In the genomic region with DNA sequence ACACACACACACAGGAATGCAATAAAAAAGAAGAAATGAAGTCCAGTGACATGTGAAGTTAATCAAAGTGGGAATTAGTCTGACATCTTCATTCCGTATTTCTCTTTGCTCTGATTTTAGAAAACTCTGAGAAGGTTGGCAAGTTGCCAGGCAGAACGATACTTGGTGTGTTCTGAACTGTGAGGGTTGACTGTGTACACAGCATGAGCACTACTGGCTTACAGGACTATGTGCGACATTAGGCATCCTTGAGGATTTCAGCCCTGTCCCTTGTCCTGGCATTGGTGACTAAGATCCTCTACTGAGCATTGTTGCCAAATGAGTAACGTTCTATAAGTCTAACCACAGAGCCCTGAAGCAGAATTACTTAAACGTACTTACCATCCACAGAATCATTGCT, we compare ENCODE assay signal across 16 mouse cellular contexts.
DNase-seq lines count a peak whose midpoint lies in the region; ATAC-seq and TF ChIP-seq lines count a peak whose summit lies in the region.
"Had no signal": no experiment of that assay in that cellular context is flagged by ENCODE, and none has a peak within 500 bp of the region (broad histone marks: within the 10 kb centered on the region; RNA-seq: fewer than 3 reads in every experiment).

No protein-coding gene starts in this region.

- H3K27me3 ChIP-seq in hindbrain, postnatal 0 days (ENCODE audit: insufficient read depth, low read length) = no peaks in the 10 kb centered on the region
- H3K27me3 ChIP-seq in hindbrain, embryonic 12.5 days = no peaks in the 10 kb centered on the region
- H3K27me3 ChIP-seq in midbrain, embryonic 14.5 days (ENCODE audit: control insufficient read depth, insufficient read depth, low read length) = no peaks in the 10 kb centered on the region
- H3K27me3 ChIP-seq in midbrain, embryonic 13.5 days = no peaks in the 10 kb centered on the region
- no peaks in the 10 kb centered on the region for H3K27me3 ChIP-seq in intestine, embryonic 16.5 days (replicated peaks; ENCODE audit: control insufficient read depth, insufficient read depth, low read length)

- no peaks in the 10 kb centered on the region for H3K36me3 ChIP-seq in hindbrain, postnatal 0 days (ENCODE audit: insufficient read depth, low read length)
- H3K36me3 ChIP-seq in hindbrain, embryonic 12.5 days = no peaks in the 10 kb centered on the region
- H3K36me3 ChIP-seq in midbrain, embryonic 14.5 days (ENCODE audit: control insufficient read depth, insufficient read depth, low read length) = no peaks in the 10 kb centered on the region
- H3K36me3 ChIP-seq in midbrain, embryonic 13.5 days = no peaks in the 10 kb centered on the region
- H3K36me3 ChIP-seq in intestine, embryonic 16.5 days (ENCODE audit: control insufficient read depth, insufficient read depth, low read length) = no peaks in the 10 kb centered on the region

- TF ChIP-seq CTCF in hindbrain, postnatal 0 days (IDR thresholded peaks at IDR 0.05; ENCODE audit: low read depth) = no peak

- no peak overlapping the region for H3K27ac ChIP-seq in hindbrain, postnatal 0 days
- no peak overlapping the region for H3K27ac ChIP-seq in hindbrain, embryonic 12.5 days
- H3K27ac ChIP-seq in midbrain, embryonic 14.5 days (replicated peaks; ENCODE audit: low read depth, low read length) = no peak overlapping the region
- H3K27ac ChIP-seq in midbrain, embryonic 13.5 days = no peak overlapping the region
- H3K27ac ChIP-seq in intestine, embryonic 16.5 days (ENCODE audit: low read length) = no peak overlapping the region
- H3K27ac ChIP-seq: gastrocnemius, adult 2 months had no signal

- no peak overlapping the region for H3K4me3 ChIP-seq in hindbrain, postnatal 0 days (ENCODE audit: low read length)
- H3K4me3 ChIP-seq in hindbrain, embryonic 12.5 days = no peak overlapping the region
- H3K4me3 ChIP-seq in midbrain, embryonic 14.5 days (replicated peaks; ENCODE audit: low read depth, low read length) = no peak overlapping the region
- no peak overlapping the region for H3K4me3 ChIP-seq in midbrain, embryonic 13.5 days (replicated peaks)
- no peak overlapping the region for H3K4me3 ChIP-seq in intestine, embryonic 16.5 days (ENCODE audit: low read length)
- H3K4me3 ChIP-seq: erythroblast, embryonic 14.5 days; gastrocnemius, adult 2 months had no signal

- ATAC-seq in cerebellum, adult (ENCODE audit: insufficient number of reproducible peaks, low FRiP score, low TSS enrichment) = no peak
- no peak for ATAC-seq in hindbrain, postnatal 0 days
- ATAC-seq in hindbrain, embryonic 12.5 days (ENCODE audit: low FRiP score) = no peak
- no peak for ATAC-seq in midbrain, embryonic 14.5 days (ENCODE audit: low FRiP score, low TSS enrichment)
- ATAC-seq in midbrain, embryonic 13.5 days = no peak
- no peak for ATAC-seq in intestine, embryonic 16.5 days

- WGBS in hindbrain, postnatal 0 days = 29% methylated on average over 5 of the region's 5 CpGs
- 65% methylated on average over 5 of the region's 5 CpGs for WGBS in hindbrain, embryonic 12.5 days
- WGBS in midbrain, embryonic 14.5 days = 50% methylated on average over 5 of the region's 5 CpGs
- 66% methylated on average over 5 of the region's 5 CpGs for WGBS in midbrain, embryonic 13.5 days
- WGBS in intestine, embryonic 16.5 days = 42% methylated on average over 5 of the region's 5 CpGs

- peak; percentile 55 to 57 for DNase-seq in cerebellum, postnatal 10 days
- DNase-seq in hindbrain, postnatal 0 days (ENCODE audit: low spot score) = peak; percentile 46
- DNase-seq in midbrain, embryonic 14.5 days = peak; percentile 59
- peak; percentile 37 for DNase-seq in lung, postnatal 14 days
- DNase-seq: B cell, adult 2 months; cerebellum, postnatal 36 days; gastrocnemius, adult 2 months; kidney, adult 18-20 months; liver; thymus, adult 2 months had no signal

- no peak overlapping the region for H3K9ac ChIP-seq in hindbrain, postnatal 0 days (replicated peaks; ENCODE audit: low read length)
- no peak overlapping the region for H3K9ac ChIP-seq in hindbrain, embryonic 12.5 days
- no peak overlapping the region for H3K9ac ChIP-seq in midbrain, embryonic 14.5 days (replicated peaks; ENCODE audit: low read length)
- H3K9ac ChIP-seq in midbrain, embryonic 13.5 days (replicated peaks) = no peak overlapping the region
- no peak overlapping the region for H3K9ac ChIP-seq in intestine, embryonic 16.5 days (ENCODE audit: low read depth, low read length)

- H3K9me3 ChIP-seq in hindbrain, postnatal 0 days (ENCODE audit: low read length) = no peaks in the 10 kb centered on the region
- no peaks in the 10 kb centered on the region for H3K9me3 ChIP-seq in hindbrain, embryonic 12.5 days (replicated peaks)
- H3K9me3 ChIP-seq in midbrain, embryonic 14.5 days (ENCODE audit: control insufficient read depth, low read length) = no peaks in the 10 kb centered on the region
- no peaks in the 10 kb centered on the region for H3K9me3 ChIP-seq in midbrain, embryonic 13.5 days
- no peaks in the 10 kb centered on the region for H3K9me3 ChIP-seq in intestine, embryonic 16.5 days (ENCODE audit: control insufficient read depth, low read length)

- no peak overlapping the region for H3K4me2 ChIP-seq in hindbrain, postnatal 0 days (ENCODE audit: low read depth, low read length)
- H3K4me2 ChIP-seq in hindbrain, embryonic 12.5 days (replicated peaks) = no peak overlapping the region
- H3K4me2 ChIP-seq in midbrain, embryonic 14.5 days (ENCODE audit: low read length) = no peak overlapping the region
- H3K4me2 ChIP-seq in midbrain, embryonic 13.5 days (replicated peaks) = no peak overlapping the region
- H3K4me2 ChIP-seq in intestine, embryonic 16.5 days (ENCODE audit: low read depth, low read length) = no peak overlapping the region
- H3K4me2 ChIP-seq: midbrain, embryonic 11.5 days had no signal

- H3K4me1 ChIP-seq in hindbrain, postnatal 0 days (ENCODE audit: insufficient read depth, low read length) = no peaks in the 10 kb centered on the region
- H3K4me1 ChIP-seq in hindbrain, embryonic 12.5 days = no peaks in the 10 kb centered on the region
- H3K4me1 ChIP-seq in midbrain, embryonic 14.5 days (ENCODE audit: control insufficient read depth, insufficient read depth, low read length) = no peaks in the 10 kb centered on the region
- H3K4me1 ChIP-seq in midbrain, embryonic 13.5 days (replicated peaks) = no peaks in the 10 kb centered on the region
- no peaks in the 10 kb centered on the region for H3K4me1 ChIP-seq in intestine, embryonic 16.5 days (ENCODE audit: control insufficient read depth, insufficient read depth, low read length)
